Mouse (Mus musculus) erythroid progenitor cell, adult 5-6 weeks (primary cell): ENCODE data around the gene Saysd1. TPM values are rescaled to one million over a fixed set of nuclear protein-coding genes. Genes with fewer than 3 reads are reported as not detected.

Experiments used
- ATAC-seq: replicated peaks from 2 replicates; pipeline ENCODE4 v1.8.0; 2016; ENCODE audit warnings: moderate number of reproducible peaks, mild to moderate bottlenecking, moderate TSS enrichment, inconsistent platforms; ENCODE audit not compliant: poor library complexity, low FRiP score, severe bottlenecking
- total RNA-seq, 2 experiments: library from RNA; stranded (forward) in 1 of 2; stranded (reverse) in 1 of 2; fragments of 150-400 nt in 1 of 2; fragments of 186-747, 209-891 nt in 1 of 2; gene quantifications; 2 replicates each; pipeline versions ENCODE4 v1.2.3 to v1.2.4; 2015 to 2017; ENCODE audit warnings: low replicate concordance in 2 of 2

Gene Saysd1
- total RNA-seq, 2 experiments from 2014 or later: 0.42 TPM; not detected in 1

DNA sequence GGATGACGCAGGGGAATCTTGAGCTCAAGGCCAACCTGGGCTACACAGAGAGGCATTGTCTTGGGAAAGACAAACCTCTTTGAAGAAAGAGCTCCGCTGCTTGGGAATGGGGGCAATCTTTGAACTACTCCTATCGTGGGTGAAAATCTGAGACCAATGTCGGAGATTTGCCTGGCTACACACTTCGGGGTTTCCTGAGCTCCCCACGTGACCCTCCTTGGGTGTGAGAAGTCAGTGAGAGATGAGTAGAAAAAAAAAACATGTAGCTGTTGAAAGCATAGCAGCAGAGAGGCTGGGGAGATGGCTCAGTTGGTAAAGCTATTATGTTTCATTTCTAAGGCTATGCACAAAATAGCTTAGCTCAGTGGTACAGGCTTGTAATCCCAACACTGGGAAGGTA lies 23.4 kb downstream of the Saysd1 start:
- ATAC-seq: no peak

DNA sequence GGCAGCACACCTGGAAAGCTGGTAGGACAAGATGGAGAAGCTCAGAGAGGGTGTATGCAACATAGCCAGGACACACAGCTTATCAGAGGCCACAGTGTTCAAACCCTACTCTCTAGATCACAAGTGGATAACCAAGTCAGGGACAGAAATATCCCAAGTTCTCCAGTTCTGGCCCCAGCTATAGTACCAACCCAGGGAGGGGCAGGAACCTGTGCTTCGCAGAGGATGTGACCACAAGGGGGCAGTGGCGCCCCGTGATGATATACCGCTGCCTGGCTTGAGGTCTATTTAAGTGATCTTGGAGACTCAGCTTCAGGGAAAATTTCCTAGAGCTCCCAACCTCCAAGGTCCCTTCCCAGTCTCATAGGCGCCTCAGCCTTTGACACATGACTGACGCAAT lies 24.4 kb downstream of the Saysd1 start:
- ATAC-seq: 0 out of 2 replicates have a peak, but pooled peaks have one; percentile 52

DNA sequence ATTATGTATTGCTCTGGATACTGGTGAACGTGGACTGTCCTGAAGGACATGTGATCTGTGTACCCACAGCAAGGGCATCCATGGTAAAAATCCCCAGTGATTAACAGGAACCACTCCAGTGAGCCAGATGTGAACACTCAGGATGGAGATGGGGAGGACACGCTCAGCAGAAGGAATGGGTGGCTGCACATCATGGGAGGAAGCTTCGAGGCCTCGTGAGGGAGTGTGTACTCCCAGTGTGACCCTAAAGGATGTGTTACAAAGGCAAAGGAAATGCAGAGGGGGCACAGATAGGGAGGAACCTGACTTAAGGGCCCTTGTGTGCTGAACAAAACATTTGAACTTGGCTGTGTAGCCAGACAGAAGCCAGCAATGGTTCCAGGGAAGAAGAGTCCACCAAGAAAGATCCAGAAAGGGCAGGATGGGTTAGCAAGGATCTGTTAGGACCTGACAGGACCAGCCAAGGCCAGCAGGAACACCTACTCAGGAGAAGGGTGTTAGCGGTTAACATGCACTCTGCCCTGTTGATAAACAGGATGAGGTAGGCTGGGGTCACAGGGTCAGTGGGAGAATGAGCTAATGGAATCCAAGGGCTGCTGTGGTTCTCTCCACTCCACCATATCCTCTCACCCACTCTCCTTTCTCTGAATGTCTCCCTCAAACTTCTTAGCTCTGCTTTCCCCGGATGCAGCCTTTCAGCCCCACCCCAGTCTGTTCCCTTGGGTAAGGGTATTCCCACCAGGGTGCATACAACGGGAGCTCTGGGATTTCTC lies 25.0 kb downstream of the Saysd1 start:
- no peak for ATAC-seq

DNA sequence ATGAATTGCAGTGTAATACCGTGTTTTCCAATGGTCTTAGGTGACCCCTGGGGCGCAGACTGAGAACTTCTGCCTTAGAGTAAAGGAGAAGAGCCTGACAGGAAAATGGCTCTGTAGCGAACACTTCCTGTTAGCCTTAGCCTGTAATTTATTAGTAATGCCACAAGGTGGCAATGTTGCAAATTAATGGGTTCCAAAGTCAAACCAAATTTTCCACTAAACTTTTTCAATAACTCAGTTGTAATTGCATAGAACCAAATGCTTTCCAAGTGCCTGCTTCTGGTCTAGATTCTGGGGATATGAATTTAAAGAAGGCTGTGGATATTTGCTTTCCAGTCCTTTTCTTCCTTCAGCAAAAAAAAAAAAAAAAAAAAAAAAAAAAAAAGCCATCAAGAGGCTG lies 26.1 kb downstream of the Saysd1 start:
- no peak for ATAC-seq

DNA sequence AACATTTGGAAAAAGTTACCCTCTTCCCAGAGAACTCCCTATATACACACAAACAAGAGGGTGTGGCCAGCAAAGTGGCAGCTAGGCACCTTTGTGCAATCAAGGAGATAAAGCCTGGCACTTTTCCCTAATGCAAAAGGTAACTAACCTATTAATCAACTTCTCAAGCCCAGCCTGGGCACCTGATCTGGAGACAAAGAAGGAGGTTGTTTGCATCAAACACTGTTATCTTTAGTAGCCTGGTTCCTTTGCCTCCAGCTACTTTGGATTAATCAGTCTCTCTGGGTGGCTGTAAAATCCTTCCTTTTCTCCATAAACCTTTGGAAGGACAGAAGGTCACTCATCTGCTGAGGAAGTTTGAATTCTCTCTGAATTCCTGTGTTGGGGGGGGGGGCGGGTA lies 27.4 kb downstream of the Saysd1 start:
- ATAC-seq: no peak

DNA sequence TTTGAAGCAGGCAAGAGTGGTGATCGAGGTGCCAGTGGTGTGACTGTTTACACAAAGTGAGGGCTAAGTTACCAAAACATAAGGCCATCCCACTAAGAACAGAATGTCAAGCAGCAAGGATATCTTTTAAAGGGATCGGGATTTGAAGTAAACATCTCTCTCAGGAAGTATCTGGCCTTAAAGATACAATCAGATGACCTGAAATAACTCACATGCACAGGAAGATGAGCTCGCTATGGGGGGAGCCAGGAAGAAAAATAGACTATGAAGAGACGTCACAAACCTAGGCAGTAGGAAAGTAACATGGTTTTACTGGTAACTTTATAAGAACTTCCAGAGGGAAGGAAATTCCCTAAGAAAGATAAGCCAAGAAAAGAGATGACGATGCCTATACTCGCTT lies 32.1 kb downstream of the Saysd1 start:
- ATAC-seq: no peak

DNA sequence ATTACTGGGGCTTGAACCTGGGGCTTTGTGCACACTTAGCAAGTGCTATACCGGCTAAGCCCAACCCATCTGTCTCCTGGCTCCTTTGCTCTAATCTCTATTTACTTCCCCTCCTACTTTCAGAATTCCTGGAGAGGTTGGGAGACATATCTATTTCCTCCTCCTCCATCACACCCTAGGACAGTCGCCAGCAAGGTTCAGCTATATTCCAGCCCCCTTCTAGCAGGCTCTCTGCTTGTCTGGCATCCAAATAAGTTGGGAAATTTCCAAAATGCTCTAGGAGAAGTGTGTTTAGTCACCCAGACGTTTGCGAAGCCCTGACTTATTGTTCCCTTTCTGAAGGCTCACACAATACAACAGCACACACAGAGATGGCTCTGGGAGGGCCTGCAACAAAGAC lies 35.1 kb downstream of the Saysd1 start:
- ATAC-seq: no peak

DNA sequence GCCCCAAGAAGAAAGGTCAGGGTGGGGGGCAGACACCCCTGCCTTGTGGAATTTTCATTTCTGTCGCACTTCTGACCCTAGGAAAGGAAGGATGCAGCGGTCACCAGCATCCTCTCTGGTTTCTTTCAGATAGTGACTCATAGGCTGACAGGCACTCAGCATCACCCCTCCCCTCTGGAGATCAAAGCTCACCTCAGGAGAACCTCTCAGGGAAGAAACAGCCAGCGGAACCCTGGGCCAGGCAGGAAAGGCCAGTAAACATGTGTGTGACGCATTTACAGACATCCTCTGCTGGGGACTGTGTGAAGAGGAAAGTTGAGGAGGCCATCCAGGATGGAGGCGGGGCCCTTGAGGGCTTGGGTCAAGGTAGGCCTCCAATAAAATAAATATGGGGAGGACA lies 40.3 kb downstream of the Saysd1 start:
- ATAC-seq: no peak

DNA sequence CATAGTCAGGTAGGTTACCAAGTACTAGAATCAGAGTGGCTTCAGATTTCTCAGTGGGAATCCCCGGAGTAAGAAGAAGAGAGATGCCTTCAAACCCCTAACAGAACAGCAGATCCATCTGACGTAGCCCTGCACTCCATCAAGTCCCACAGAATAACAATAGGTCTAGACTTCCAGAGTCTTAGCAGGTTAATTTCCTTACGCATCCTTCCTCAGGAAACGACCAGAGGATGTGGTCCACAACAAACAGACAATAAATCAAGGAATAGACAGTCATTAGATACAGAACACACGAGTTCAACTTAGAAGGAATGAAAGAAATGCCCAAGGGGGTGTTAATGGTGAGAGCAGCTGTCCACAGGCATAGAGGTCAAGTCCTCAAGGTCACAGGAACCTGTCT lies 43.4 kb downstream of the Saysd1 start:
- no peak for ATAC-seq

DNA sequence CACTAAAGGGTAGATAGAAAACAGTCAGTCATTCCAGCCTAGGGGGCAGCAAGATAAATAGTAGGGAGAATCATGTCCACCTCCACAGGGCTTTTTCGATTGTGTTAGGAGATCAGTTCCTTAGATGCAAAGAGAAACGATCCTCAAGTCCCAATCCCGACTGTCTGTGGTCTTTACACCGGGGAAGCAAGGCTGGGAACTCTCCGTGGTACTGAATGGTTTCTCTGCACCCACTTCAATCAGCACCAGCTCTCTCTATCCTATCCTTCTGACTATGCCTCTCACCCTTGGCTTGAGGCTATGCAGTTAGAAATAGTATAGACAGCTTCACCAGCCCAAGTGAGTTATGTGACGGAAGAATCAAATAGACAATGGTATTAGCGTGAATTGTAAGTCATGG lies 44.8 kb downstream of the Saysd1 start:
- no peak for ATAC-seq

DNA sequence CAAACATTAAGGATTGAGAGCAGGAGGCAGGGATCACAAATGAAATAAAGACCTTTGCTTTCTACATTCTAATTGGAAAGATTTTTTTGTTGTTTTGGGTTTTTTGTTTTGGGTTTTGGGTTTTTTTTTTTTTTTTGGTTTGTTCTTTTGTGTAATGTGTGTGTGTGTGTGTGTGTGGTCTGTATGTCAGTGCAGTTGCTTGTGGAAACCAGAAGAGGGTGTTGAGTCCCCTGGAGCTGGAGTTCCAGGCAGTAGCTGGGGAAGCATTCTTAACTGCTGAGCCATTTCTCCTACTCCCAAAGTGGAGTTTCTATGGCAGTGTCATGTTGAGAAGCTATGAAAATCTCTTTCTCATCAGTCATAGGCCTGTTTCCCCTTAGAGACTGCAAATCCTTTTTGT lies 54.0 kb downstream of the Saysd1 start:
- no peak for ATAC-seq

DNA sequence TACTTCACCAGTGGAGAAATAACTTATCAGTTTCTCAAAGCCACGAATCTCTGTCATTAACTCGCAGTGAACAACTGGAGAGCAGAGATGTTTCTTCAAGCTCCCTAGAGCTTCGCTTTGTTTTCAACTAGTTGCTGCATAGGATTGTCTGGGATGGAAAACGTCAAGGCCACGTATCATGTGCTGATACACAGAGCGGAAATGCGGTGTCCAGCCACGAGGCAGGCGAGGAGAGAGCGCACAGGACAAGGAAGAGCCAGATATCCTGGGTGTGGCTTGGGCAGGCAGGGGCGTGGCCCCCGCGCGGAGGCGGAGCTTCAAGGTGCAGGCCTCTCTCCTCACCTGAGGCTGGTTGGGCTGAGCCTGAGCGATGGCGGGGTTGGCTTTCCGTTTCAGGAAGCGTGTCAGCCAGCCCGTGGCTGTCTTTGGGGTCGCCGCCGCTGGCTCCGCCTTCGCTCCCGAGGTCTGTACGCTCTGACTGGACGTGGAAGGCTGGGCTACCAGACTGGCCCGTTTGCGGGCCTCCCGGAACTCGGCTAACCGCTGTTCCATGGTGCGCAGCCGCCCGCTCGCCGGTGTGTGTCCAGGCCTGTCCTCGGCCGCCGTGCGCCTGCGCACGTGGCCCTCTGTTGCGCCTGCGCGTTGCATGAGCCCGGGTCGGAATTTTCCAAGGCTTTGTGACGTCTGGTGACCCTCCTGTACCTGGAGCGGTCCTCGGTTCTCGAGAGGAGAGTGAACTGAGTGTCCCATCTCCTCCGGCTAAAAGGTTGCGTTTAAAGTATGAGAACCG lies 55.6 kb downstream of the Saysd1 start:
- peak; percentile 99 for ATAC-seq

DNA sequence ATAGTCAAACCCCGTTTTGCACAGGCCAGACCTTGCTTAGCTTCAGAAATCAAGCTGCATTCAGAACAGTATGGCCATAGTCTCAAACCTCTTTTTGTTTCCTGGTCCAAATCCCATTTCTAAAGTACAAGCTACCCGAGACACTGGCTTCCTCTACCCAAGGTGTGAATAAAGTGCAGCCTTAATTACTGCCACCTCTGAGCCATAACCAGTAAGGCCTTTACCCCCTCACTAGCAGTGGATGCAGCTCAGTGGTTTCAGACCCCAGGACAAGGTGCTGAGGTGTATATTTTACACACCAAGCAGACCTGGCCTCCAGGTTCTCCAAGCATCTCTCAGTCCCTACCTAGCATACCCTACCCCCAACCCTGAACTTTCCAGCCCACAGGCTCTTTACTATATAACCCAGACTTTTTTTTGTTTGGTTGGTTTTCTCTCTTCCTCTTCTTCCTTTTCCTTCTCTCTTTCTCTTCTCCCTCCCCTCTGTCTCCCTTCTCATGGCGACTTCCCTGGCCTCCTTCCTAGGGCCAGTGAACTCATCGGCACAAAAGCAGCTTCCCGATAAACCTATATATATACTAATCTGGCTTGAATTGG lies 56.3 kb downstream of the Saysd1 start:
- no peak for ATAC-seq

DNA sequence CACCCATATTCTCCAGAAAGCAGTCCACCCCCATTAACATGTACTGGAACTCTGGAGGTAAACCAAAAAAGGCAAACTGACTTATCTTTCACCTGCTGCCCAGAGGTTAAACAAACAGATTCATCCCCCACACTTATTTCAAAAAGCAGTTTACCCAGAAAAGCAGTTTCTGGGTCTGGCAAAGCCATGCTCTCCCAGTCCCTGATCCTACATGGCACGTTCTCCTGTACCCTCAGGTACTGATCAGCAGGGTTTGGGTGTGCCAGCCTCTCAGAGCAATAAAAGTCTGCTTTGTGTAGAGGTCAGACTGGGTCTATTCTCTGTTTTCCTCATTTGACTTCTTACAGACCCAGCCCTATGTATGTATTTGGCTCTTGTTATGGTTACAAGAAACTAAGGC lies 57.2 kb downstream of the Saysd1 start:
- ATAC-seq: no peak

DNA sequence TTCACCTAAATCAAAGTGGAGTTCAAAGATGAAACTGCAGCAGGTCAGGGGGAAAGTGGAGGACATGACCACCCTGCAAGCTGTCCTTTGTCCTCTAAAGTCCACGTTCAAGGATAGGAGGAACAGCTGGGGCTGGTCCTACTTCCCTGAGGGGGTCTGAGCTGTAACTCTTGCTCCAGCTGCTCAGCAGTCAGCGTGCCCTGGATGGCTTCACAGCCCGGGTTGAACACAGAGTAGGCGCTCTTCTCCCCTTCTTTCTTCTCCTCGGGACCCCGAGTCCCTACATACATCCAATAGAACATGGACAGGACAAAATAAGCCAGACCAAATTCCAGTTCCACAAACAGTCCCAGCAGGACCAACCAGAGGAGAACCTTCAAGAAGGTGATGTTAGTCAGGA lies 61.2 kb downstream of the Saysd1 start:
- ATAC-seq: no peak

DNA sequence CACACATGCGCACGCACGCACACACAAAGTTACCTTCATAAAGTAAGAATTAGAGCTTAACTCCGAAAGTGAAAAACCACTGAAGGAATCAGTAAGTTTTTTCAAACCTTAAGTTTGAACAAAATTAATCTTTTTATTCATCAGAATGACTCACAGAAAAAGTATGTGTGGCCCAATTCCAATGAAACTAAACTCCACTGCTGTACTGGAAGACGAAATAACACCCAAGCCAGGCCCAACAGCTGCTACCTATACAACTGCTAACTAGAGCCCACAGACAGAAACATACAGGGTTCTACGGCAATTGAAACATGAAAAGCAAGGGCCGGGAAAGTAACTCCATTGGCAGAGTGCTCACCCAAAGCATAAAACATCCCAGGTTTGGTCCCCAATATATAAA lies 62.8 kb downstream of the Saysd1 start:
- no peak for ATAC-seq

DNA sequence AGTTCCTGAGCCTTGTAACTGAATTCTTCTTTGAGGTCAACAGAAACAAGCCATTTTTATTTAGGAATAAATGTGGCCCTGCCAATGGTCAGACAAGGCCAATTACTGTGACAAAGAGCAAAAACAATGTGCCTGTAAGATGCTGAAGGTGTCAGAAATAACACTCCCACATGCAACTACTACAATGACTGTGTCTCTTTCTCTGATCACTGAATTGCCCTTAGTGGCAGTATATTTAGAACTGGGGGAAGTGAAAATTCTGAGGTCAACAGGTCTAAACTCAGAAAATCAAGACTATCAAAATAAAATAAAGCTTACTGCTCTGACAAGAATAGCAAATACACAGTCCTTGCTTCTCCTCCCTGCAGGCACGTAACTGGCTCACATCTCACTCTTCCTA lies 63.6 kb downstream of the Saysd1 start:
- no peak for ATAC-seq

DNA sequence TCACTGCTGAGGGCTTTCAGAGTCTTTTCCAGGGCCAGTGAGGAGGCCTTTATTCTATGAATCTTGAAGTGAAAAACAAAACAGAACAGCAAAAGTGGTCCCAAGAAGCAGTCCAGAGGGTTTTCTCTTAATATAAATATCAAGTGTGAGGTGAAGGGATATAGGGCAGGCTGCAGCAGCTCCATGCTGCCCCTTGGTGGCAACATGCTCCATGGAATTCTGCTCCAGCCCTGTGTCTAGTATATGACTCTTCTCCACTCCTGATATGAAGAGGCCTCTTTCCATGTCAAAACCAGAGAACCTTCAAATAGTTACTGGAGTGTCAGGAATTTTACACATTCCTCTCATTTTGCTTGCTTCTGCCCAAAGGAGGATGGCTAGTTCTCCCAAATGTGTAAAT lies 67.7 kb downstream of the Saysd1 start:
- no peak for ATAC-seq

DNA sequence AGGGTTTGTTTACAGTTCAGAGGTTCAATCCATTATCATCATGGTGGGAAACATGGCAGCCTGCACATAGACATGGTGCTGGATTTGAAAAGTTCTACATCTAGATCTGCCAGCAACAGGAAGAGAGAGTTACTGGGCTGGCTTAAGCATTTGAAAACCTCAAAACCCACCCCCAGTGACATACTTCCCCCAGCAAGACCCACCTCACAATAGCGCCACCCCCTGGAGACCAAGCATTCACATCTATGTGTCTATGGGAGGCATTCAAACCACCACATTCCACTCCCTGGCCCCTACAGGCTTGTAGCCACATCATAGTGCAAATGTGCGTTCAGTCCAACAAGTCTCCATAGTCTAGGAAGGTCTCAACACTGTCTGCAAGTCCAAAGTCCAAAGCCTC lies 70.0 kb downstream of the Saysd1 start:
- ATAC-seq: no peak

DNA sequence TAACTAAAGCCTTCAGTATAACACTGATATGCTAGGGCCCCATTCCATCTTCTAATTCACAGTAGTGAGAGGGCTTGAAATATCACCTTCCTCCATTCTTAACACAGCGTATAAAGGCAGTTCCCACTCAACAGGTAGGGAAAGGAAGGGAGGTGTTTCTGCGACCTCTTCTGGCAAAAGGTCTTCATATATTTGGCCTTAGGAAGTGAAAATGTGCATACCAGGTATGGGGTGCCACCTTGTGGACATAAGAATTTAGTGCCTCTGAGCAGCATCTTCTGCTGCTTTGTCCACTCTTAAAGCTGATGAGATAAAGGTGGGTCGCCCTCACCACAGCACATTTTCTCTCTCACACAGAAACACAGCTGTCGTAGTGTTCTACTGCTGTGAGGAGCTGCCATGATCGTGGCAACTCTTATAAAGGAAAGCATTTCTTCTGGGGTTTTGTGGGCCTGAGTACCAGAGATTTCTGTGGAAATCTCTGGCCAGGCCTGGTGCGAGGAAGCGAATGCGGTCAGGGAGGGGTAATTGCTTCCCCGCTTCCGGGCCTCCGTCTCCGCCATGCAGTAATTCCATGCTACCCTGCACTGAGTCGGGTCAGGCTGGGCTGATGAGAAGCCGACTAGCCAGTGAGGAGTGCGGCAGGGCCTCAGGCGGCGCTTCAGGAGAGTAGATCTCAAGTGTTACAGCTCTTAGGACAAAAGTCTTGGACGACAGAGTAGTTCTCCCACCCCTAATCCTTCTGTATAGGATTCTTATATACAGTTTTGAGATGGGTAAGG lies 70.8 kb downstream of the Saysd1 start:
- ATAC-seq: no peak; the same call in 1 of the 2 replicates
